Mouse (Mus musculus) forebrain, postnatal 0 days (tissue): ENCODE results near the gene Tas2r119. TPM values are rescaled to one million over a fixed set of nuclear protein-coding genes. Genes with fewer than 3 reads are reported as not detected.

ENCODE experiments used
- ATAC-seq: fragments of 200-750 bp; cut with Nextera tagmentation; 2 replicates; pipeline ENCODE4 v1.8.0; 2017; ENCODE audit warnings: mild to moderate bottlenecking, moderate library complexity
- DNase-seq: peaks from one replicate; pipeline ENCODE4 v3.0.0-alpha.2; 2015
- H3K27ac ChIP-seq: fragments of 300-500 bp; sonication (generic); 2 replicates; pipeline ENCODE4 v1.5.1; 2014; ENCODE audit warnings: low read depth, mild to moderate bottlenecking, antibody characterized with exemption, low read length, moderate library complexity, mixed read lengths
- H3K27me3 ChIP-seq: fragments of 300-500 bp; sonication (generic); 2 replicates; pipeline ENCODE4 v1.6.1; 2014; ENCODE audit warnings: mild to moderate bottlenecking, low read length, mixed read lengths; ENCODE audit not compliant: insufficient read depth
- H3K36me3 ChIP-seq: fragments of 300-500 bp; sonication (generic); 2 replicates; pipeline ENCODE4 v1.6.1; 2014; ENCODE audit warnings: mild to moderate bottlenecking, moderate library complexity; ENCODE audit not compliant: insufficient read depth
- H3K4me1 ChIP-seq: fragments of 300-500 bp; sonication (generic); 2 replicates; pipeline ENCODE4 v1.6.1; 2014; ENCODE audit warnings: antibody characterized with exemption; ENCODE audit not compliant: insufficient read depth
- H3K4me2 ChIP-seq: fragments of 300-500 bp; sonication (generic); 2 replicates; pipeline ENCODE4 v1.6.1; 2014; ENCODE audit warnings: low read depth, mild to moderate bottlenecking, moderate library complexity
- H3K4me3 ChIP-seq: fragments of 300-500 bp; sonication (generic); 2 replicates; pipeline ENCODE4 v1.5.1; 2014; ENCODE audit warnings: low read depth, low read length, mixed read lengths
- H3K9ac ChIP-seq: fragments of 300-500 bp; sonication (generic); 2 replicates; pipeline ENCODE4 v1.6.1; 2014; ENCODE audit warnings: mild to moderate bottlenecking
- H3K9me3 ChIP-seq: fragments of 300-500 bp; sonication (generic); 2 replicates; pipeline ENCODE4 v1.6.1; 2016; ENCODE audit warnings: low read length
- CTCF ChIP-seq: sonication (generic); IDR thresholded peaks from 2 replicates; pipeline ENCODE4 v1.5.1; 2016; ENCODE audit warnings: antibody characterized with exemption, control low read depth, low read depth
- WGBS: fragments of 180-500 bp; shearing (Covaris S2); extraction: QIAGEN DNeasy Blood & Tissue Kit; methylation state at CpG from one replicate; pipeline ENCODE4 v1.1.7; 2014; 5-methylcytosine and 5-hydroxymethylcytosine counted together
- polyA plus RNA-seq: library from polyadenylated mRNA; unstranded; fragments of >200 nt; fragmentation: Nextera tagmentation; extraction: Ambion mirVana; gene quantifications from 2 replicates; pipeline ENCODE4 v1.2.1, GENCODE M21; 2015
- total RNA-seq: library from RNA; depleted of rRNA; stranded (reverse); fragments of >200 nt; gene quantifications from 2 replicates; pipeline ENCODE4 v1.2.3, GENCODE M21; 2014; rRNA removed

The Tas2r119 gene
- total RNA-seq (not detected in 2 replicates), polyA plus RNA-seq (not detected in 2 replicates)

GRCm38 (mm10) chr15:32176989-32177388, at the start of gene Tas2r119:
Gene Tas2r119, plus strand, starts transcription at chr15:32177289.
- Histone ChIP-seq H3K9ac (no peak within 1 kb of the TSS), H3K9me3 (no peaks in the 10 kb centered on the region), H3K27ac (no peak within 1 kb of the TSS), H3K36me3 (no peaks in the 10 kb centered on the region), H3K4me2 (no peak within 1 kb of the TSS), H3K4me1 (0 out of 2 replicates have a peak, but pooled peaks cover 7% of the 10 kb centered on the region), H3K4me3 (no peak within 1 kb of the TSS), H3K27me3 (no peaks in the 10 kb centered on the region)
- no peak for DNase-seq
- no peak for TF ChIP-seq CTCF
- ATAC-seq = no peak
- WGBS = 90% methylated on average over 4 of the region's 4 CpGs

DNA sequence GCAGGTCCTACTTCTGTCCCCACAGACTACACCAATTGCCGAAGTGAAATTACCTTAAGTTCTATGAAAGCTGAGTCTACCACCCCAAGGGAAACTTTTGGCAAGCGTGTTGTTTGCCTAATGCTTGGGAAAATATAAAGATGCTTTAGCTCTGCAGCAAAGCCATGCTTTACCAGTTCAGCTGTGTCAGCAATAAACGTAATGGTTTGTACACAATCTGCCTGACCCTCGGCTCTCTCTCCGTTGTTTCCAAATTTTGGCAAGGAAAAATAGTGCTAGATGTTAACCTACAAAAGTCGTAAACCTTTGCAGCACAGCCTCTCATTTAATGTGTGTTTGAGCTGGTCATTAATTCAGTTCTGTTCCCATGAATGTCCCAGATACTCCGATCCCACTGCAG, 44.8 kb upstream of the Tas2r119 start:
- no peaks in the 10 kb centered on the region for H3K36me3 ChIP-seq
- WGBS = 86% methylated on average over 7 of the region's 7 CpGs
- H3K4me3 ChIP-seq = no peak overlapping the region
- DNase-seq (no peak), ATAC-seq (no peak)
- no peak overlapping the region for H3K27ac ChIP-seq
- H3K4me1 ChIP-seq = no peaks in the 10 kb centered on the region
- no peak for TF ChIP-seq CTCF
- no peak overlapping the region for H3K9ac ChIP-seq
- H3K9me3 ChIP-seq = no peaks in the 10 kb centered on the region
- H3K4me2 ChIP-seq = no peak overlapping the region
- H3K27me3 ChIP-seq = no peaks in the 10 kb centered on the region

- ATAC-seq = no peak
- no peak for DNase-seq
Measured at GRCm38 (mm10) chr15:32141657-32142056, 35.4 kb upstream of the Tas2r119 start.

DNA sequence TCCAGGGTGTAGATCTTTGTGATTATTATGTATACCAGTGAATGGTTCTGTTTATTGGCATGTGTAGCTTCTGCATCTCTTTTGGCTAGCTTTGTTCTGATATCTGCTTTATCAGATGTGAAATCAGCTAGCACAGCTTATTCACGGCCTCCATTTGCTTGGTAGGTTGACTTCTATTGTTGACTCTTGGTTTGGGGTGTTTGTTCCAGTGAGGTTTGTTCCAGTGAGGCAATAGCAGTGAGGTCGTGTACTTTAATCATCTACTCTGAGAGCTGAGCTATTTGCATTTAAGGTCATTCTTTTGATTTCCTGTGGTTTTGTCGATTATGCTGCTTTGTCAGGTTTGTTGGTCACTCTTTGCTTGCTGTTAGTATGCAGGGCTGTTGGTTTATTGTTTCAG, 32.8 kb upstream of the Tas2r119 start:
- WGBS = 65% methylated on average over 3 of the region's 3 CpGs
- no peaks in the 10 kb centered on the region for H3K27me3 ChIP-seq
- TF ChIP-seq CTCF = no peak
- H3K9ac ChIP-seq = no peak overlapping the region
- H3K4me3 ChIP-seq = no peak overlapping the region
- no peaks in the 10 kb centered on the region for H3K36me3 ChIP-seq
- no peak for DNase-seq
- ATAC-seq = no peak
- H3K4me1 ChIP-seq = no peaks in the 10 kb centered on the region
- no peak overlapping the region for H3K27ac ChIP-seq
- H3K4me2 ChIP-seq = no peak overlapping the region
- no peaks in the 10 kb centered on the region for H3K9me3 ChIP-seq

More at GRCm38 (mm10) chr15:32141657-32142056, 35.4 kb upstream of the Tas2r119 start:
- Histone ChIP-seq H3K27me3 (no peaks in the 10 kb centered on the region), H3K4me3 (no peak overlapping the region), H3K9ac (no peak overlapping the region), H3K36me3 (no peaks in the 10 kb centered on the region), H3K9me3 (no peaks in the 10 kb centered on the region), H3K27ac (no peak overlapping the region), H3K4me2 (no peak overlapping the region), H3K4me1 (no peaks in the 10 kb centered on the region)
- no peak for TF ChIP-seq CTCF

DNA sequence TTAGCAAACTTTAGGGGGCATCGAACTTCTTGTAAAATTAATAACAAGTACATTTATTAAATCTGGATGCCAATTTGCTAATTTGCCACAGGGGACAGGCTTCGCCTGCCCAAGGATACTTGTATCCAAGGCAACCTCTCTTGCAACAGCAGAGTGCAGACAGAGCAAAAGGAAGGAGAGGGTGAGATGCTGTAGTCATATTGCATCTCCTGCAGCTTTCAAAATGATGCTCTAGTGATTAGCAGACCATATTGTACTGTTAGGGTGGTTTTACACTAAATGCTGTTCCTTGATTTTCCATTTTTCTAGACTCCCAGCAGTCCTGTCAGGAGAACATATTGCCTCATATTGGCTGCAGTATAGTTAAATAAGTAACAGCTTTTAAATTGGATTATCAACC, 23.7 kb upstream of the Tas2r119 start:
- Histone ChIP-seq H3K4me2 (no peak overlapping the region), H3K9me3 (no peaks in the 10 kb centered on the region), H3K9ac (no peak overlapping the region), H3K36me3 (no peaks in the 10 kb centered on the region), H3K4me3 (no peak overlapping the region), H3K27me3 (no peaks in the 10 kb centered on the region), H3K4me1 (no peaks in the 10 kb centered on the region), H3K27ac (no peak overlapping the region)
- TF ChIP-seq CTCF = no peak
- DNase-seq (no peak), ATAC-seq (peak; percentile 43)
- 76% methylated on average over 2 of the region's 2 CpGs for WGBS

DNA sequence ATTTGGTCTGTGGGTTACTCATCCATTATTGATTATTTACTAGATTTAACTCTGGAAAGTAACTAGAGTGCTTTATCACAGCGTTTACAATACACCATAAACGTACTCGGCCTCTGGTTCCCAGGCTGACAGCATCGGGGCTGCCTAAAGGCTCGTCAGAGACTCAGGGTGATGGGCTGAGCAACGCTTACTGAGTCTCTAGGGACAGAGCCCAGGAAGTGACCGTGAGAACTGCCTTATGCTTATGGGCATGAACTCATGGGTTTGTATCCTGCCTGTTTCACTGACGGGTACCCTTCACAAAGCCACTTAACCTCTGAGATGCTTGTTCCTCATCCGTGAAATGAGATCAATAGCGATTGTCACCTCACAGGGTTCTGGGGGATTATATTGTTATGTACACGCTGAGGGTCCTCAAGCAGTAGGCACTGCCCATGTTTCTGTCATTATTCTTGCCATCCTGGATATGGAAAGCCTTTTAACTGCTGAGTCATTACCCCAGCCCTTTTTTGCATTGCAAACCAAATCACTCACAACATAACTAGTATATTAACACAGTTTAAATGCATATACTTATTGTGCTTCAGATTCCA, 23.1 kb upstream of the Tas2r119 start:
- Histone ChIP-seq H3K36me3 (no peaks in the 10 kb centered on the region), H3K9me3 (no peaks in the 10 kb centered on the region), H3K4me2 (no peak overlapping the region), H3K4me1 (no peaks in the 10 kb centered on the region), H3K9ac (no peak overlapping the region), H3K27ac (no peak overlapping the region), H3K4me3 (no peak overlapping the region), H3K27me3 (no peaks in the 10 kb centered on the region)
- ATAC-seq (no peak), DNase-seq (no peak)
- 61% methylated on average over 11 of the region's 11 CpGs for WGBS
- no peak for TF ChIP-seq CTCF

DNA sequence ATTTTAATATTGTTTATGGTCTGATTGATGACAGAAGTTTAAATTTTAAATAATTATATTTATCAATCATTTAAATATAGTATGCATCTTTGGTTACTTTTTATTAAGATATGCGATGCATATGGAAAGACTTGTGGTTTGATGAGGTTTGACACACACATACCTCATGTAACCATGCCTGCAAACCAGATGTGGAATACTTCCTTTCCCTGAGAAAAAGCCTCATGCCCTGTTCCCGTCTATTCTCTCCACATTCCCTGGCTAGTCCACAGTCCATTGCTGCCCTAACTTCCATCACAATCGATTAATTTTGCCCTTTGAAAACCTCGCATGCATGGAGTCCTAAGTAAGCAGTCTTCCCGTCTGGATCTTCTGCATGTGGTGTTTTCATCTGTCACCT, 21.0 kb upstream of the Tas2r119 start:
- no peak overlapping the region for H3K27ac ChIP-seq
- no peaks in the 10 kb centered on the region for H3K36me3 ChIP-seq
- no peak overlapping the region for H3K9ac ChIP-seq
- no peak overlapping the region for H3K4me3 ChIP-seq
- ATAC-seq (no peak), DNase-seq (no peak)
- H3K4me1 ChIP-seq = no peaks in the 10 kb centered on the region
- TF ChIP-seq CTCF = no peak
- WGBS = 67% methylated on average over 5 of the region's 5 CpGs
- H3K4me2 ChIP-seq = no peak overlapping the region
- no peaks in the 10 kb centered on the region for H3K27me3 ChIP-seq
- H3K9me3 ChIP-seq = no peaks in the 10 kb centered on the region

DNA sequence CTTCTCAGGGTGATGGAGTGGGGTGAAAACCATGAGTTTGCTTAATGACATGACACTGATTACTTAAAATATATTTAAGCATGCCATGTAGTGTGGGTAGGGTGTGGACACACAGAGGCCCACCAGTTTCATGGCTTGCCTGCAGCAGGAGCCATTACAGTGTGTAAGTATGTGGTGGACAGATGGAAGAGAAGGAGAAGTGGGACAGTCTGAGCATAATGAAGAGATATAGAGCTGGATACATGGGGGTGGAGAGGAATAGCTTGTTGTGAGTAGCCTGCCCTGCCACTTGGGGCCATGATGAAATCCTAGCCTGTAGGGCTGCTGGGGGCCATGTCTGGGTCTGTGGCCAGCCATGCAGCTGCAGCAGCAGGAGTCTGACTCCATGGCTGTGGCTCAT, 16.8 kb upstream of the Tas2r119 start:
- no peak overlapping the region for H3K9ac ChIP-seq
- H3K27ac ChIP-seq = no peak overlapping the region
- ATAC-seq = no peak
- H3K36me3 ChIP-seq = no peaks in the 10 kb centered on the region
- no peaks in the 10 kb centered on the region for H3K27me3 ChIP-seq
- no peak for DNase-seq
- TF ChIP-seq CTCF = no peak
- H3K4me1 ChIP-seq = no peaks in the 10 kb centered on the region
- no peak overlapping the region for H3K4me2 ChIP-seq
- H3K4me3 ChIP-seq = no peak overlapping the region
- H3K9me3 ChIP-seq = no peaks in the 10 kb centered on the region
